Mouse (Mus musculus): Measurements from ENCODE around the gene Sgsm2.

The Sgsm2 gene

GRCm38 (mm10) chr11:74880999-74881398 lies 15.9 kb downstream of the Sgsm2 start:
- no peak for DNase-seq

GRCm38 (mm10) chr11:74876801-74877200 lies 20.1 kb downstream of the Sgsm2 start:
- peak; percentile 16 for DNase-seq

GRCm38 (mm10) chr11:74874630-74875029 lies 22.2 kb downstream of the Sgsm2 start:
- DNase-seq, result no peak

- no peak for DNase-seq
Measured at GRCm38 (mm10) chr11:74870991-74871622, 25.8 kb downstream of the Sgsm2 start.

- DNase-seq, result no peak
Measured at GRCm38 (mm10) chr11:74870544-74870943, 26.3 kb downstream of the Sgsm2 start.

- DNase-seq, result no peak
Measured at GRCm38 (mm10) chr11:74869603-74870002, 27.3 kb downstream of the Sgsm2 start.

GRCm38 (mm10) chr11:74868046-74868760 lies 28.7 kb downstream of the Sgsm2 start:
- DNase-seq, result no peak

GRCm38 (mm10) chr11:74867181-74867580 lies 29.7 kb downstream of the Sgsm2 start:
- no peak for DNase-seq

- DNase-seq, result no peak
Measured at GRCm38 (mm10) chr11:74866640-74867039, 30.2 kb downstream of the Sgsm2 start.

- no peak for DNase-seq
Measured at GRCm38 (mm10) chr11:74865252-74865651, 31.6 kb downstream of the Sgsm2 start.

- no peak for DNase-seq
Measured at GRCm38 (mm10) chr11:74864421-74864820, 32.4 kb downstream of the Sgsm2 start.

- DNase-seq, result no peak
Measured at GRCm38 (mm10) chr11:74863471-74863870, 33.4 kb downstream of the Sgsm2 start.

GRCm38 (mm10) chr11:74862129-74862528 lies 34.7 kb downstream of the Sgsm2 start:
- DNase-seq, result no peak

- no peak for DNase-seq
Measured at GRCm38 (mm10) chr11:74857756-74858155, 39.1 kb downstream of the Sgsm2 start.

GRCm38 (mm10) chr11:74850998-74851661 lies 45.7 kb downstream of the Sgsm2 start:
- DNase-seq, result no peak

- DNase-seq, result peak; percentile 84
Measured at GRCm38 (mm10) chr11:74847919-74848521, 48.8 kb downstream of the Sgsm2 start.

GRCm38 (mm10) chr11:74845784-74846183 lies 51.1 kb downstream of the Sgsm2 start:
- no peak for DNase-seq

- DNase-seq, result no peak
Measured at GRCm38 (mm10) chr11:74843761-74844160, 53.1 kb downstream of the Sgsm2 start.

- DNase-seq, result no peak
Measured at GRCm38 (mm10) chr11:74843435-74843714, 53.5 kb downstream of the Sgsm2 start.

- no peak for DNase-seq
Measured at GRCm38 (mm10) chr11:74842656-74843434, 54.0 kb downstream of the Sgsm2 start.

GRCm38 (mm10) chr11:74842045-74842444 lies 54.8 kb downstream of the Sgsm2 start:
- DNase-seq, result no peak

GRCm38 (mm10) chr11:74841366-74841765 lies 55.5 kb downstream of the Sgsm2 start:
- DNase-seq, result no peak

- DNase-seq, result no peak
Measured at GRCm38 (mm10) chr11:74840739-74841138, 56.1 kb downstream of the Sgsm2 start.

Measured in thymus, postnatal 25 days (tissue).